Mouse (Mus musculus) midbrain, embryonic 16.5 days (tissue): ENCODE data around the gene Enox1. TPM values are rescaled to one million over a fixed set of nuclear protein-coding genes. Genes with fewer than 3 reads are reported as not detected.
A peak's percentile ranks its signal among the peaks of the same experiment; 100 is the strongest.

ENCODE experiments used
- ATAC-seq: fragments of 200-750 bp; cut with Nextera tagmentation; 2 replicates; pipeline ENCODE4 v1.8.0; 2017; ENCODE audit warnings: moderate TSS enrichment
- H3K27ac ChIP-seq: fragments of 300-500 bp; sonication (generic); 2 replicates; pipeline ENCODE4 v1.5.1; 2014; ENCODE audit warnings: mild to moderate bottlenecking, low read length, mixed read lengths
- H3K27me3 ChIP-seq: fragments of 300-500 bp; sonication (generic); 2 replicates; pipeline ENCODE4 v1.6.1; 2014; ENCODE audit warnings: low read depth, low read length, mixed read lengths; ENCODE audit not compliant: control insufficient read depth, insufficient read depth
- H3K36me3 ChIP-seq: fragments of 300-500 bp; sonication (generic); 2 replicates; pipeline ENCODE4 v1.6.1; 2014; ENCODE audit warnings: mild to moderate bottlenecking, low read length, moderate library complexity, mixed read lengths; ENCODE audit not compliant: control insufficient read depth, insufficient read depth
- H3K4me1 ChIP-seq: fragments of 300-500 bp; sonication (generic); 2 replicates; pipeline ENCODE4 v1.6.1; 2014; ENCODE audit warnings: mild to moderate bottlenecking, low read length, mixed read lengths; ENCODE audit not compliant: control insufficient read depth, insufficient read depth
- H3K4me2 ChIP-seq: fragments of 300-500 bp; sonication (generic); 2 replicates; pipeline ENCODE4 v1.6.1; 2014; ENCODE audit warnings: mild to moderate bottlenecking, low read length, mixed read lengths
- H3K4me3 ChIP-seq: fragments of 300-500 bp; sonication (generic); 2 replicates; pipeline ENCODE4 v1.5.1; 2014; ENCODE audit warnings: low read depth, mild to moderate bottlenecking, low read length, moderate library complexity, mixed read lengths
- H3K9ac ChIP-seq: fragments of 300-500 bp; sonication (generic); 2 replicates; pipeline ENCODE4 v1.6.1; 2014; ENCODE audit warnings: low read depth, low read length, mixed read lengths
- H3K9me3 ChIP-seq: fragments of 300-500 bp; sonication (generic); replicated peaks from 2 replicates; pipeline ENCODE4 v1.6.1; 2014; ENCODE audit warnings: mild to moderate bottlenecking, low read length, mixed read lengths; ENCODE audit not compliant: control insufficient read depth, poor library complexity, severe bottlenecking
- WGBS: fragments of 180-500 bp; shearing (Covaris S2); extraction: QIAGEN DNeasy Blood & Tissue Kit; methylation state at CpG from one replicate; pipeline ENCODE4 v1.1.7; 2014; 5-methylcytosine and 5-hydroxymethylcytosine counted together
- polyA plus RNA-seq: library from polyadenylated mRNA; unstranded; fragments of >200 nt; fragmentation: Nextera tagmentation; extraction: Ambion mirVana; gene quantifications from 2 replicates; pipeline ENCODE4 v1.2.1, GENCODE M21; 2015

The Enox1 gene
- polyA plus RNA-seq, 1 experiment from 2014 or later, result 42.8 TPM

GRCm38 (mm10) chr14:77448001-77448400 is 291.4 kb downstream of the Enox1 start:
- Histone ChIP-seq H3K9me3 (no peaks in the 10 kb centered on the region), H3K9ac (no peak overlapping the region), H3K27ac (no peak overlapping the region), H3K4me2 (no peak overlapping the region), H3K27me3 (no peaks in the 10 kb centered on the region), H3K4me1 (no peaks in the 10 kb centered on the region), H3K36me3 (no peaks in the 10 kb centered on the region), H3K4me3 (no peak overlapping the region)
- no peak for ATAC-seq
- WGBS, result 79% methylated on average over 4 of the region's 4 CpGs

DNA sequence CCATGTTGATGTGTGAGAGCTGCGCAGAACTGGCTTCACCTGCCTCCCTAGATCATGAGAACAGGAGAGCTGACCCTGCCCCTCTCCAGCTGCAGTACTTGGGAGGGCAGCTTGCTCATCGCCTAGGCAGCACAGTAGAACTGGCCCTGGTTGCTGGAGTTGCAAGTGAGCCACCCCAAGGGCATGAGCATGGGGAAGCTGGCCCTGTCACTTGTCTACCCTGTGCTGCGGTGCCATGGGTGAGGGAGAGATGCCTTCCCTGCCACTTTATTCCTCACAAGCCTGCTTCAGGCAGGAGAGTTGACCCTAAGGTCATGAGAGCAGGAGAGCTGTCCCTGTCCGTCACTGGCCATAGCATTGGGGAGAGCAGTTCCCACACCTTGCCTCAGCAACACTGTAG is 295.4 kb downstream of the Enox1 start:
- 86% methylated on average over 4 of the region's 4 CpGs for WGBS
- no peak overlapping the region for H3K27ac ChIP-seq
- ATAC-seq, result 0 out of 2 replicates have a peak, but pooled peaks have one; percentile 21

DNA sequence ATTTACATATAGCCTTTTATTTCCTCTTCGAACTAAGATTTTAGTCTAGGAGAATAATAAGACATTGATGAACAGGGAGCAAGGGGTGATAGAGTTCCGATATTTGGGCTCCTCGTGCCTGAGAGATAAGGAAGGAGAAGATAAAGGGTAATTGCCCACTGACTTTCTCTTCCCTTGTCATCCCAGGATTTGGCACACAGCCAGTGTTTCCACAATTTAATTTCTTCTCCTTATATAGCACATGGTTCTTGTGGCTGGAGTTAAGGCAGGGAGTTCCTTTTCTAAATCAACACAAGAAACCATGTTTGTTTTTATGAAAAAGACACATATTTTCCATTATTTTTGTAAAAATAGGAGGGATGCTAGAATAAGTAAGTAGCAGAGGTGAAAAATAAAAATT is 299.5 kb downstream of the Enox1 start:
- Histone ChIP-seq H3K4me2 (no peak overlapping the region), H3K9me3 (no peaks in the 10 kb centered on the region), H3K4me3 (no peak overlapping the region), H3K9ac (no peak overlapping the region), H3K36me3 (no peaks in the 10 kb centered on the region), H3K27ac (no peak overlapping the region), H3K27me3 (no peaks in the 10 kb centered on the region), H3K4me1 (no peaks in the 10 kb centered on the region)
- no peak for ATAC-seq
- 52% methylated on average over 3 of the region's 3 CpGs for WGBS

More for the DNA sequence above, 295.4 kb downstream of the Enox1 start:
- Histone ChIP-seq H3K4me3 (no peak overlapping the region), H3K9ac (no peak overlapping the region), H3K4me2 (no peak overlapping the region), H3K36me3 (no peaks in the 10 kb centered on the region), H3K27me3 (no peaks in the 10 kb centered on the region), H3K4me1 (no peaks in the 10 kb centered on the region), H3K9me3 (no peaks in the 10 kb centered on the region)

- Histone ChIP-seq H3K9me3 (no peaks in the 10 kb centered on the region), H3K9ac (no peak overlapping the region), H3K27me3 (no peaks in the 10 kb centered on the region), H3K4me3 (no peak overlapping the region), H3K4me2 (no peak overlapping the region), H3K36me3 (no peaks in the 10 kb centered on the region), H3K4me1 (no peaks in the 10 kb centered on the region), H3K27ac (no peak overlapping the region)
- WGBS, result 74% methylated on average over 7 of the region's 7 CpGs
- no peak for ATAC-seq
These were observed 300.3 kb downstream of the Enox1 start for GRCm38 (mm10) chr14:77456876-77457275.

GRCm38 (mm10) chr14:77458217-77458616 is 301.7 kb downstream of the Enox1 start:
- WGBS, result 21% methylated on average over 9 of the region's 9 CpGs
- Histone ChIP-seq H3K27me3 (no peaks in the 10 kb centered on the region), H3K9me3 (no peaks in the 10 kb centered on the region), H3K36me3 (no peaks in the 10 kb centered on the region), H3K4me3 (no peak overlapping the region), H3K4me1 (no peaks in the 10 kb centered on the region), H3K27ac (no peak overlapping the region), H3K4me2 (no peak overlapping the region), H3K9ac (no peak overlapping the region)
- ATAC-seq, result no peak

- Histone ChIP-seq H3K27me3 (no peaks in the 10 kb centered on the region), H3K4me2 (no peak overlapping the region), H3K9ac (no peak overlapping the region), H3K4me1 (no peaks in the 10 kb centered on the region), H3K9me3 (no peaks in the 10 kb centered on the region), H3K36me3 (no peaks in the 10 kb centered on the region), H3K4me3 (no peak overlapping the region), H3K27ac (no peak overlapping the region)
- 89% methylated on average over 4 of the region's 4 CpGs for WGBS
- no peak for ATAC-seq
These were observed 307.4 kb downstream of the Enox1 start for GRCm38 (mm10) chr14:77463919-77464318.

GRCm38 (mm10) chr14:77464782-77465181 is 308.2 kb downstream of the Enox1 start:
- Histone ChIP-seq H3K9ac (no peak overlapping the region), H3K4me2 (no peak overlapping the region), H3K27me3 (no peaks in the 10 kb centered on the region), H3K9me3 (no peaks in the 10 kb centered on the region), H3K4me3 (no peak overlapping the region), H3K36me3 (no peaks in the 10 kb centered on the region), H3K27ac (no peak overlapping the region), H3K4me1 (no peaks in the 10 kb centered on the region)
- WGBS, result 92% methylated on average over 4 of the region's 4 CpGs
- no peak for ATAC-seq

GRCm38 (mm10) chr14:77470577-77470976 is 314.0 kb downstream of the Enox1 start:
- ATAC-seq, result no peak
- Histone ChIP-seq H3K4me3 (no peak overlapping the region), H3K4me1 (no peaks in the 10 kb centered on the region; the same call in 1 of the 2 replicates), H3K27ac (no peak overlapping the region), H3K9me3 (no peaks in the 10 kb centered on the region), H3K4me2 (no peak overlapping the region), H3K27me3 (no peaks in the 10 kb centered on the region), H3K36me3 (no peaks in the 10 kb centered on the region), H3K9ac (no peak overlapping the region)
- WGBS, result 27% methylated on average over 3 of the region's 3 CpGs

DNA sequence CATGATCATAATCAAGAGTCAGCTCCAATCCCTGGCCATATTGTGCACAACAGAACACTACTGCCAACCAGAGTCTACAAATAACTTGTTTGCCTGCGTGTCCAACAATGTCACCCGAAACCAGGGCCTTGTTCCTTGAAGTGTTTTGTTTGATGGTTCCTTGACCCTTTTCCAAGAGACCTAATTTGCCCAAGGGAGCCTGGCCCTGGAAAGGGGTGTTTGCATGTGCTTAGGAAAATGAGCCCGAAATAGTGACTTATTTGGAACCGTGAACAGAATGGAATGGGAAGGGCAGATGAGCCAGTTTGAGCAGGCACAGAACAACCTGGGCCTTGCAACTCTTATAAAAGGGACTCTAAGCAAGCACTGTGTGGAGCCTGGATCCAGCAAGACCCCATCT is 316.9 kb downstream of the Enox1 start:
- no peak for ATAC-seq
- Histone ChIP-seq H3K27ac (no peak overlapping the region), H3K4me3 (no peak overlapping the region), H3K9ac (no peak overlapping the region), H3K36me3 (no peaks in the 10 kb centered on the region), H3K9me3 (no peaks in the 10 kb centered on the region), H3K4me1 (no peaks in the 10 kb centered on the region; the same call in 1 of the 2 replicates), H3K27me3 (no peaks in the 10 kb centered on the region), H3K4me2 (no peak overlapping the region)
- WGBS, result 88% methylated on average over 4 of the region's 4 CpGs
